Mouse (Mus musculus) heart, postnatal 0 days (tissue): ENCODE results near the gene Strn3. TPM values are rescaled to one million over a fixed set of nuclear protein-coding genes. Genes with fewer than 3 reads are reported as not detected.

ENCODE experiments used
- ATAC-seq: fragments of 200-750 bp; cut with Nextera tagmentation; 2 replicates; pipeline ENCODE4 v1.8.0; 2017; ENCODE audit warnings: low read depth, moderate number of reproducible peaks, moderate library complexity; ENCODE audit not compliant: insufficient read depth
- DNase-seq: peaks from one replicate; pipeline ENCODE4 v3.0.0-alpha.2; 2016; ENCODE audit warnings: low spot score
- H3K27ac ChIP-seq: fragments of 300-500 bp; sonication (generic); 2 replicates; pipeline ENCODE4 v1.5.1; 2014; ENCODE audit warnings: low read depth, mild to moderate bottlenecking
- H3K27me3 ChIP-seq: fragments of 300-500 bp; sonication (generic); 2 replicates; pipeline ENCODE4 v1.6.1; 2014; ENCODE audit warnings: low read length, mixed read lengths; ENCODE audit not compliant: control insufficient read depth, insufficient read depth
- H3K36me3 ChIP-seq: fragments of 300-500 bp; sonication (generic); replicated peaks from 2 replicates; pipeline ENCODE4 v1.6.1; 2014; ENCODE audit warnings: low read length, mixed read lengths; ENCODE audit not compliant: control insufficient read depth, insufficient read depth
- H3K4me1 ChIP-seq: fragments of 300-500 bp; sonication (generic); 2 replicates; pipeline ENCODE4 v1.6.1; 2014; ENCODE audit warnings: antibody characterized with exemption; ENCODE audit not compliant: control insufficient read depth, insufficient read depth
- H3K4me2 ChIP-seq: fragments of 300-500 bp; sonication (generic); 2 replicates; pipeline ENCODE4 v1.6.1; 2014; ENCODE audit warnings: low read depth, mild to moderate bottlenecking, low read length, moderate library complexity
- H3K4me3 ChIP-seq: fragments of 300-500 bp; sonication (generic); 2 replicates; pipeline ENCODE4 v1.5.1; 2014; ENCODE audit warnings: low read depth, low read length
- H3K9ac ChIP-seq: fragments of 300-500 bp; sonication (generic); replicated peaks from 2 replicates; pipeline ENCODE4 v1.6.1; 2014; ENCODE audit warnings: low read depth, low read length, mixed read lengths
- H3K9me3 ChIP-seq: fragments of 300-500 bp; sonication (generic); replicated peaks from 2 replicates; pipeline ENCODE4 v1.6.1; 2016; ENCODE audit warnings: low read length; ENCODE audit not compliant: control insufficient read depth
- CTCF ChIP-seq: IDR thresholded peaks from 2 replicates; pipeline ENCODE4 v1.5.1; 2016; ENCODE audit warnings: antibody characterized with exemption, control low read depth, low read depth
- EP300 ChIP-seq: IDR thresholded peaks from 2 replicates; pipeline ENCODE4 v1.6.1; 2016; ENCODE audit warnings: antibody characterized with exemption, low read depth
- WGBS: fragments of 180-500 bp; shearing (Covaris S2); extraction: QIAGEN DNeasy Blood & Tissue Kit; methylation state at CpG from one replicate; pipeline ENCODE4 v1.1.7; 2014; 5-methylcytosine and 5-hydroxymethylcytosine counted together
- polyA plus RNA-seq: library from polyadenylated mRNA; unstranded; fragments of >200 nt; fragmentation: Nextera tagmentation; extraction: Ambion mirVana; gene quantifications from 2 replicates; pipeline ENCODE4 v1.2.1, GENCODE M21; 2015
- total RNA-seq: library from RNA; depleted of rRNA; stranded (reverse); fragments of >200 nt; gene quantifications from 2 replicates; pipeline ENCODE4 v1.2.3, GENCODE M21; 2014; ENCODE audit warnings: low replicate concordance

The Strn3 gene
- total and polyA plus RNA-seq, 2 experiments from 2014 or later = 37.1 to 69.6 TPM

DNA sequence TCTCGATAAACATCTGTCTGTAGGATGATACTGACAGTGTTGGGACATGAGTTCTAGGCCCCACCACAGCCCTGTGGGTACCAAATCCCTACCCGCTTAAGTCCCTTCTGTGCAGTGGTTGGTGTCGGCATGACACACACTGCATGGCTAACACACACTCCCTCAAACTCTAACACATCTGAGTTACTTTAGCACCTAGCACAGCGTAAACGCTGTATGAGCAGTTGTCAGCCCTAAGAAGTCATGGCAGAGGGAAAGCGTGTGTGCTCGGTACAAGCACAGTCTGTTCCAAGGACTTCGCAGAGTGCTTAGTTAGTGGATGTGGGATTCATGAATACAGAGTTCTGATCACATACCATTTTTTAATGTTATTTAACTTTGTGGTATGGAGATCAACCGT lies 38.1 kb upstream of the Strn3 start:
- no peak for TF ChIP-seq EP300
- TF ChIP-seq CTCF = no peak

DNA sequence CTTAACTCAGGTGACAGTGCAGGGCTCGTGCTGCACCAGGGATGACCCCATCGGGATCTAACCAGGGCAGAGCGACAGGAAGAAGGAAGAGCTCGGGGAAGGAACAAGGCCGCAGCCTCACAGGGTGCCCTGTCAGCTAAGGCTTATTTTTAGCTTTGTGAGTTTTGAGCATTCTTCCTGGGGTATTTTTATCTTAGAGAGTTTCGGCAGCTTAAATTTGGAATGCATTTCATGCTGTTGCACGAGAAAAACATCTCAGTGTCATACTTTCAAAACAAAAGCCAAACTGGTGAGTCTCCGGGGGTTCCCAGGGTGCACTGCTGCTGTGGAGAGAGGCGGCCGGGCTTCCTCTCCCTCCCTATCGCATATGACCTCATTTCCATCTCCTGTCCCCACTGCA lies 37.4 kb upstream of the Strn3 start:
- Histone ChIP-seq H3K4me3 (no peak overlapping the region), H3K27me3 (no peaks in the 10 kb centered on the region), H3K9me3 (no peaks in the 10 kb centered on the region), H3K4me1 (peaks cover 11% of the 10 kb centered on the region), H3K9ac (peak overlapping the region; percentile 35; the same call in 1 of the 2 replicates), H3K4me2 (peak overlapping the region; percentile 22; the same call in 1 of the 2 replicates), H3K27ac (peak overlapping the region; percentile 95), H3K36me3 (no peaks in the 10 kb centered on the region)
- ATAC-seq (peak; percentile 86), DNase-seq (peak; percentile 82)
- no peak for TF ChIP-seq EP300
- TF ChIP-seq CTCF = no peak
- 4% methylated on average over 11 of the region's 11 CpGs for WGBS

More for the DNA sequence above, 38.1 kb upstream of the Strn3 start:
- ATAC-seq (no peak), DNase-seq (no peak)
- Histone ChIP-seq H3K4me3 (no peak overlapping the region), H3K36me3 (no peaks in the 10 kb centered on the region), H3K4me1 (peaks cover 11% of the 10 kb centered on the region), H3K9ac (no peak overlapping the region), H3K4me2 (no peak overlapping the region), H3K27me3 (no peaks in the 10 kb centered on the region), H3K27ac (peak overlapping the region; percentile 95), H3K9me3 (no peaks in the 10 kb centered on the region)
- 97% methylated on average over 9 of the region's 9 CpGs for WGBS

DNA sequence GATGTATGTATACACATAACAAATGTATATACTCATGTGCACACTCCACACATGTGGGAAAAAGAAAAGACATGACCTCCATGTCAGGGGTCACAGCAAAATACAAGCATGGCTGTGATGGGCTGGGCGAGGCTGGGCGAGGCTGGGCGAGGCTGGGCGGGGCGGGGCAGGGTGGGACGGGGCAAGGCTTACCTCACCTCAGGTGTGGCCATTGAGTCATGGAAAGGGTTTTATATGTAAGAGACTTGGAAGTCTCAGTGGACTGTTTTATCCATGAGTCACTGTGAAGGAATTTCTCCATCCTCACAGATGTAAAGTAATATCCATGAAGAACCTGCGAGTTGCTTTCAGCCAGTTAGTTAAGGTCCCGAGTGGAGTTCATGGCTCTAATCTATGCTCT lies 30.1 kb upstream of the Strn3 start:
- Histone ChIP-seq H3K9ac (no peak overlapping the region), H3K9me3 (no peaks in the 10 kb centered on the region), H3K4me2 (no peak overlapping the region), H3K36me3 (0 out of 2 replicates have a peak, but pooled peaks cover 15% of the 10 kb centered on the region), H3K27me3 (no peaks in the 10 kb centered on the region), H3K4me3 (no peak overlapping the region), H3K4me1 (no peaks in the 10 kb centered on the region), H3K27ac (no peak overlapping the region)
- TF ChIP-seq CTCF (no peak), EP300 (no peak)
- ATAC-seq = no peak
- WGBS = 88% methylated on average over 8 of the region's 8 CpGs
- no peak for DNase-seq

DNA sequence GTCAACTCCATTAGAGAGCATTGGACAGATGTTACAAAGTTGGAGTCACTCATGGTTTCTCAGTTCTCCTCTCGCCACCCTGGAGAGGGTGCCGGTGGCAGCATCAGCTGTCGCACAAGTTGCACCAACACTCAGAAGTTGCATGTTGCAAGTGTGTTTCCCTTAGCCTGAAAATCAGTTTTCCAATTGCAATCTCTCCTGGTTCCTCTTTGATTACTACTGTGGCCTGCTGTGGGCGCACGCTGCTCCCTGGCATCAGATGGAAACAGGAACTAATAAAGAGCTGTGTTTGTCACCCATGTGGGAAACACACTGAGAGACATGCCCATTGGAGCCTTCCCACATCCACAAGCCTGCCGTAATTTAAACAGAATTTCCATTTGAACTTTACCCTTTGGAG lies 26.9 kb upstream of the Strn3 start:
- Histone ChIP-seq H3K36me3 (0 out of 2 replicates have a peak, but pooled peaks cover 15% of the 10 kb centered on the region), H3K9ac (no peak overlapping the region), H3K27ac (no peak overlapping the region), H3K27me3 (no peaks in the 10 kb centered on the region), H3K4me3 (no peak overlapping the region), H3K4me2 (no peak overlapping the region), H3K9me3 (no peaks in the 10 kb centered on the region), H3K4me1 (no peaks in the 10 kb centered on the region)
- TF ChIP-seq CTCF (no peak), EP300 (no peak)
- WGBS = 90% methylated on average over 6 of the region's 6 CpGs
- DNase-seq (no peak), ATAC-seq (no peak)

DNA sequence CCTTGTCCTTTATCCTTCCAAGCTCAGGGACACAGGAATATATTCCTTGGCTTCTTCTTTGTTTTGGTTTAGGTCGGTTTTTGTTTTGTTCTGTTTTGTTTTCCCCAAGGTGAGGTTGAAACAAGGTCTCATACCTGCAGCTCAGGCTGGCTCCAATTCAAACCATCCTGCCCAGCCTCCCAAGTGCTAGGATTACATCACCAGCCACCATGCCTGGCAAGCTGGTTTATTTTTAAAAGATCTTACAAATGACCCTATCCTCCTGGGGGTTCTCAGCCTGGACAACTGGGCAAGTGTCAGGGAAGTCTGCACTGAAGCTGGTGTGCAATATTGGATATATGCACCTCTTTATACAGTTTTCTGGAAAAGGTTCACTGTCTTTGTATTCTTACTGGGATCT lies 21.0 kb upstream of the Strn3 start:
- Histone ChIP-seq H3K9me3 (no peaks in the 10 kb centered on the region), H3K27me3 (no peaks in the 10 kb centered on the region), H3K27ac (no peak overlapping the region), H3K4me1 (peaks cover 7% of the 10 kb centered on the region; the same call in 1 of the 2 replicates), H3K9ac (no peak overlapping the region), H3K36me3 (no peaks in the 10 kb centered on the region), H3K4me3 (no peak overlapping the region), H3K4me2 (no peak overlapping the region)
- TF ChIP-seq EP300 (no peak), CTCF (no peak)
- no peak for ATAC-seq
- WGBS = 61% methylated on average over 1 of the region's 1 CpGs
- no peak for DNase-seq

DNA sequence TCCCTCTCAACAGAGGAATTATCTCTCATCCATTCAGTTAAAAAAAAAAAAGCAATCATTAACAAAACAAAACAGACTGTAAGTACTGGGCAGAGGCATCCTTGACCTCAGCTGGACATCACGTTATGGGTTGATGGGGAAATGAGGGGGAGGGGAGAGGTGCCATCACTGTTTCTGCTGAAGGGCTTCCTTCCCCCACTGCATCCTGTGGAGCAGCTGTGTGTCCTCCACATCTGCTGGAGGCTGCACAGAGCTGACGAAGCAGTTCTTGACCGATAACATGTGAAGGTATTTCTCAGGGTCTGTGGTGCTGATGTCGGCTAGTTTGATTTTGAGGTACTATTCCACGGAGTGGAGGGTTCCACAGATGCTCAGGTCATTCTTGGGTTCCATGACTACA lies 18.5 kb upstream of the Strn3 start:
- no peak for ATAC-seq
- TF ChIP-seq CTCF (no peak), EP300 (no peak)
- Histone ChIP-seq H3K36me3 (no peaks in the 10 kb centered on the region), H3K27ac (no peak overlapping the region), H3K9ac (no peak overlapping the region), H3K4me1 (peaks cover 7% of the 10 kb centered on the region; the same call in 1 of the 2 replicates), H3K9me3 (no peaks in the 10 kb centered on the region), H3K27me3 (no peaks in the 10 kb centered on the region), H3K4me2 (no peak overlapping the region), H3K4me3 (no peak overlapping the region)
- WGBS = 57% methylated on average over 5 of the region's 5 CpGs
- no peak for DNase-seq
